Mouse (Mus musculus): ENCODE data around the gene Mmp19.

DNA sequence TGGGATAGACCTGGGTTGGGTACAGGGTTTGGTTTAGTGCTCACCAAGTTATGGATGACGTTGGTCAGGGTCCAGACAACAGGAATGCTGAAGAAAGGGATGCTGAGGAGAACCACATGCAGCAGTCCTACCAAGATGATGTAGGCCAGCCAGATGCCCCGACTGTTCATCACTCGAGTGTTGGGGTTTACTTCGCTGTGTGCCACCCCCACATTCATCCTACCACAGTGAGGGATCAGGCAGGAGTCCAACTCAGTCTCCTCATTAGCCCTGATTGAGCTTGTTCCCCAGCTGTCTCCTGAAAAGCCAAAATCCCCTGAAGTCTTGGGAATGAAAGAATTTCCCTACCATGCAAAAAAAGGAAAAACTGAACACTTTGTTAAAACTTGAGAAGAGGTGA lies 29.5 kb downstream of the Mmp19 start:
- TF ChIP-seq EP300 (IDR thresholded peaks at IDR 0.05; ENCODE audit: low read depth in 1 of 2, low read length in 2 of 2) (no peak), CTCF (IDR thresholded peaks at IDR 0.05 in 2 of 3, conservative IDR thresholded peaks at IDR 0.05 in 1 of 3; ENCODE audit: control insufficient read depth in 1 of 3, insufficient read depth in 1 of 3, low read depth in 2 of 3, low read length in 3 of 3, poor library complexity in 1 of 3, severe bottlenecking in 1 of 3) (no peak), E2F4 (IDR thresholded peaks at IDR 0.05; ENCODE audit: borderline replicate concordance, low read depth, low read length) (no peak), ZNF384 (IDR thresholded peaks at IDR 0.05; ENCODE audit: low read depth, low read length) (no peak), CHD2 (IDR thresholded peaks at IDR 0.05; ENCODE audit: low read length) (no peak), POLR2A (IDR thresholded peaks at IDR 0.05; ENCODE audit: control insufficient read depth in 1 of 2, insufficient read depth in 1 of 2, low read depth in 1 of 2, low read length in 2 of 2, poor library complexity in 1 of 2) (no peak), ZC3H11A (IDR thresholded peaks at IDR 0.05; ENCODE audit: low read depth, low read length) (no peak), TCF12 (IDR thresholded peaks at IDR 0.05; ENCODE audit: low read depth, low read length) (no peak), POLR2AphosphoS5 (IDR thresholded peaks at IDR 0.05; ENCODE audit: borderline replicate concordance, low read depth, low read length) (no peak)

All from MEL (cell line).